Mouse (Mus musculus): ENCODE data around the gene Ckap2l.

- TF ChIP-seq CTCF (IDR thresholded peaks at IDR 0.05; ENCODE audit: borderline replicate concordance, control insufficient read depth, extremely low read depth, insufficient read depth, low read length, poor library complexity), result no peak
- no peak for TF ChIP-seq POLR2A (IDR thresholded peaks at IDR 0.05; ENCODE audit: control insufficient read depth, extremely low read depth, insufficient read depth, low read length, poor library complexity)
These were observed 23.1 kb upstream of the Ckap2l start for GRCm38 (mm10) chr2:129320033-129320605.

Data from thymus, adult 2 months (tissue).